Mouse (Mus musculus): ENCODE measurements around the gene Ifngr2. TPM values are rescaled to one million over a fixed set of nuclear protein-coding genes. Genes with fewer than 3 reads are reported as not detected.
A peak's percentile ranks its signal among the peaks of the same experiment; 100 is the strongest.

The Ifngr2 gene
- polyA plus RNA-seq, 1 experiment from 2014 or later = 65.3 TPM

GRCm38 (mm10) chr16:91551081-91551524 is 4.2 kb downstream of the Ifngr2 start:
- peak; percentile 53 for ATAC-seq (replicated peaks; ENCODE audit: low FRiP score, low TSS enrichment, low read depth)
- no peak for DNase-seq (ENCODE audit: low spot score)
- Histone ChIP-seq H3K36me3 (ENCODE audit: control insufficient read depth, insufficient read depth, low read length) (0 out of 2 replicates have a peak, but pooled peaks cover 9% of the 10 kb centered on the region), H3K9ac (ENCODE audit: low read length) (no peak overlapping the region), H3K4me3 (ENCODE audit: low read depth, low read length) (no peak overlapping the region), H3K9me3 (ENCODE audit: control insufficient read depth, low read length) (no peaks in the 10 kb centered on the region), H3K4me1 (replicated peaks; ENCODE audit: control insufficient read depth, insufficient read depth, low read length) (peaks cover 26% of the 10 kb centered on the region), H3K27ac (ENCODE audit: low read depth) (peak overlapping the region; percentile 38; the same call in 1 of the 2 replicates), H3K4me2 (ENCODE audit: low read length) (no peak overlapping the region), H3K27me3 (replicated peaks; ENCODE audit: control insufficient read depth, insufficient read depth, low read length) (no peaks in the 10 kb centered on the region)
- 67% methylated on average over 10 of the region's 10 CpGs for WGBS

- Histone ChIP-seq H3K36me3 (ENCODE audit: control insufficient read depth, insufficient read depth, low read length) (0 out of 2 replicates have a peak, but pooled peaks cover 9% of the 10 kb centered on the region), H3K27ac (ENCODE audit: low read depth) (0 out of 2 replicates have a peak overlapping the region, but pooled peaks have one; percentile 39), H3K9me3 (ENCODE audit: control insufficient read depth, low read length) (no peaks in the 10 kb centered on the region), H3K27me3 (replicated peaks; ENCODE audit: control insufficient read depth, insufficient read depth, low read length) (no peaks in the 10 kb centered on the region), H3K9ac (ENCODE audit: low read length) (no peak overlapping the region), H3K4me3 (ENCODE audit: low read depth, low read length) (no peak overlapping the region), H3K4me1 (replicated peaks; ENCODE audit: control insufficient read depth, insufficient read depth, low read length) (peaks cover 26% of the 10 kb centered on the region), H3K4me2 (ENCODE audit: low read length) (no peak overlapping the region)
- WGBS = 42% methylated on average over 9 of the region's 9 CpGs
- no peak for DNase-seq (ENCODE audit: low spot score)
- ATAC-seq (replicated peaks; ENCODE audit: low FRiP score, low TSS enrichment, low read depth) = no peak
Observed at GRCm38 (mm10) chr16:91552072-91552471, 5.2 kb downstream of the Ifngr2 start.

DNA sequence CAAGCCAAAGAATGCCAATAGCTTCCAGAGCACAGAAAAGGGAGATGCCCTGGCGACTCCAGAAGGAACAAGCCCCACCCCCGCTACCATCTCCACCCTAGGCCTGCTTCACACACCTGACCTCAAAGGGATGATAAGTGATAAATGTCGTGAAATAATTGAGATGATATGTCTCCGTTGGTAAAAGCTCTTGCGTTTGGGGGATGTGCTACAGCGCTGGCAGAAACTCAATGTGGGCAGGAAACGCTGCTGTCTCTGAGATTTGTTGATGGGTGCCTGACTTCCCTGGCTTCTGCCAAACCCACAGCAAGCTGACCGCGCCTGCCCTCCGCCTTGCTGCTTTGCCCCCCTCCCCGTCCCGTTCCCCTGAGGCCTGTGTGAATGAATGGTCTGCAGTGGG is 6.8 kb downstream of the Ifngr2 start:
- Histone ChIP-seq H3K27me3 (replicated peaks; ENCODE audit: control insufficient read depth, insufficient read depth, low read length) (no peaks in the 10 kb centered on the region), H3K4me1 (replicated peaks; ENCODE audit: control insufficient read depth, insufficient read depth, low read length) (peaks cover 18% of the 10 kb centered on the region), H3K4me2 (ENCODE audit: low read length) (no peak overlapping the region), H3K27ac (ENCODE audit: low read depth) (no peak overlapping the region), H3K36me3 (ENCODE audit: control insufficient read depth, insufficient read depth, low read length) (peaks cover 19% of the 10 kb centered on the region), H3K9ac (ENCODE audit: low read length) (no peak overlapping the region), H3K4me3 (ENCODE audit: low read depth, low read length) (no peak overlapping the region), H3K9me3 (ENCODE audit: control insufficient read depth, low read length) (no peaks in the 10 kb centered on the region)
- ATAC-seq (replicated peaks; ENCODE audit: low FRiP score, low TSS enrichment, low read depth) (no peak), DNase-seq (ENCODE audit: low spot score) (no peak)
- 34% methylated on average over 12 of the region's 12 CpGs for WGBS

DNA sequence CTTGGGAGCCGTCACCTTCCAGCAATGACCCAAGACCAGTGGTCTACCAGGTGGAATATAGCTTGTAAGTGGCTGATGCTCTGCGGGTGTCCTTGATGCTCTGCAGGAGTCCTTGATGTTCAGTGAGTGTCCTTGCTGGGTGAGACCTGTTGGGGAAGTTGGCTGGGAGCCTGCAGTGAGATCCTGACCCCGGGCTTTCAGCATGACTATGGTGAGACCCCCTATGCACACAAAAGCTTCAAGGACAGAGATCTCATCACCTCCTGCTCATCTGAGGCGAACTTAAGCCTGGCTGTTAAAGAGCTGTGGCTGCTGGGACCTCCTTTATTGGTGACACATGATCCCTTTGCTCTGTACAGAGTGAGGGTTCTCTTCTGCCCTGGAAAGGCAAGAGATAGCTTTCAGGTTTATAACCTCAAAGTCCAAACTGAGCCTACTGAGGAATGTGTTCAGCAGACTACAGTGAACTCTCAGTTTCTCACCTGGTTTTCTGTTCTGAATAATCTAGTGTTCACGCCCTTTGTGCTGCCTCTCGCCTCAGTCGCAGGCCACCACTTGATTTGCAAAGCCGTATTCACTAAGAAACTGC is 8.2 kb downstream of the Ifngr2 start:
- ATAC-seq (replicated peaks; ENCODE audit: low FRiP score, low TSS enrichment, low read depth) = peak; percentile 23; the same call in 1 of the 2 replicates

DNA sequence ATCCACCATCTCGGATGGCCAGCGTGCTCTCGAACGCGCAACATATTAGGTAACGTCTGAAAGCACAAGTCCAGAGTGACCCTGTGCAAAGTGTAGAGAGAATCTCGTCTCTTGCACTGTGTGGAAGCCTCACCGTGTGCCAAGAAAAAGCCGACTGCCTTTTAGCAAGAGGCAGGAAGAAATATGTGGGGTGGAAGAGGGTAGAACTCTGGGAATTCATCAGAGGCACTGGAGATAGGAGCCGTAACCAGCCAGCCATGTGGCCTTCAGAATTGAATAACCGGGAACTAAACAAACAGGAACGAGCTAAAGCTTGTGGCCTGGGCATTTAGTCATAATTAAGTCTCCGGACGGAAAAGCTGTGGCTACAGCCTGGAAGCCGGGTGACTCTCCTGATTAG is 9.8 kb downstream of the Ifngr2 start:
- ATAC-seq (replicated peaks; ENCODE audit: low FRiP score, low TSS enrichment, low read depth) (no peak), DNase-seq (ENCODE audit: low spot score) (no peak)
- H3K9ac ChIP-seq (ENCODE audit: low read length) = no peak overlapping the region
- 76% methylated on average over 15 of the region's 15 CpGs for WGBS
- no peak overlapping the region for H3K4me3 ChIP-seq (ENCODE audit: low read depth, low read length)
- H3K4me1 ChIP-seq (replicated peaks; ENCODE audit: control insufficient read depth, insufficient read depth, low read length) = peaks cover 12% of the 10 kb centered on the region
- H3K9me3 ChIP-seq (ENCODE audit: control insufficient read depth, low read length) = no peaks in the 10 kb centered on the region
- no peak overlapping the region for H3K27ac ChIP-seq (ENCODE audit: low read depth)
- no peak overlapping the region for H3K4me2 ChIP-seq (ENCODE audit: low read length)
- peaks cover 36% of the 10 kb centered on the region for H3K36me3 ChIP-seq (ENCODE audit: control insufficient read depth, insufficient read depth, low read length)
- no peaks in the 10 kb centered on the region for H3K27me3 ChIP-seq (replicated peaks; ENCODE audit: control insufficient read depth, insufficient read depth, low read length)

More for the DNA sequence above, 8.2 kb downstream of the Ifngr2 start:
- no peaks in the 10 kb centered on the region for H3K27me3 ChIP-seq (replicated peaks; ENCODE audit: control insufficient read depth, insufficient read depth, low read length)
- peaks cover 12% of the 10 kb centered on the region for H3K4me1 ChIP-seq (replicated peaks; ENCODE audit: control insufficient read depth, insufficient read depth, low read length)
- H3K4me2 ChIP-seq (ENCODE audit: low read length) = no peak overlapping the region
- H3K27ac ChIP-seq (ENCODE audit: low read depth) = no peak overlapping the region
- no peak for DNase-seq (ENCODE audit: low spot score)
- no peak overlapping the region for H3K9ac ChIP-seq (ENCODE audit: low read length)
- no peaks in the 10 kb centered on the region for H3K9me3 ChIP-seq (ENCODE audit: control insufficient read depth, low read length)
- H3K36me3 ChIP-seq (ENCODE audit: control insufficient read depth, insufficient read depth, low read length) = peaks cover 32% of the 10 kb centered on the region
- H3K4me3 ChIP-seq (ENCODE audit: low read depth, low read length) = no peak overlapping the region
- WGBS = 73% methylated on average over 8 of the region's 8 CpGs

- 82% methylated on average over 7 of the region's 7 CpGs for WGBS
- no peaks in the 10 kb centered on the region for H3K27me3 ChIP-seq (replicated peaks; ENCODE audit: control insufficient read depth, insufficient read depth, low read length)
- peaks cover 12% of the 10 kb centered on the region for H3K4me1 ChIP-seq (replicated peaks; ENCODE audit: control insufficient read depth, insufficient read depth, low read length)
- no peak overlapping the region for H3K9ac ChIP-seq (ENCODE audit: low read length)
- ATAC-seq (replicated peaks; ENCODE audit: low FRiP score, low TSS enrichment, low read depth) (no peak), DNase-seq (ENCODE audit: low spot score) (no peak)
- H3K4me2 ChIP-seq (ENCODE audit: low read length) = no peak overlapping the region
- peaks cover 42% of the 10 kb centered on the region for H3K36me3 ChIP-seq (ENCODE audit: control insufficient read depth, insufficient read depth, low read length)
- no peak overlapping the region for H3K27ac ChIP-seq (ENCODE audit: low read depth)
- no peak overlapping the region for H3K4me3 ChIP-seq (ENCODE audit: low read depth, low read length)
- H3K9me3 ChIP-seq (ENCODE audit: control insufficient read depth, low read length) = no peaks in the 10 kb centered on the region
Observed at GRCm38 (mm10) chr16:91557214-91557613, 10.3 kb downstream of the Ifngr2 start.

DNA sequence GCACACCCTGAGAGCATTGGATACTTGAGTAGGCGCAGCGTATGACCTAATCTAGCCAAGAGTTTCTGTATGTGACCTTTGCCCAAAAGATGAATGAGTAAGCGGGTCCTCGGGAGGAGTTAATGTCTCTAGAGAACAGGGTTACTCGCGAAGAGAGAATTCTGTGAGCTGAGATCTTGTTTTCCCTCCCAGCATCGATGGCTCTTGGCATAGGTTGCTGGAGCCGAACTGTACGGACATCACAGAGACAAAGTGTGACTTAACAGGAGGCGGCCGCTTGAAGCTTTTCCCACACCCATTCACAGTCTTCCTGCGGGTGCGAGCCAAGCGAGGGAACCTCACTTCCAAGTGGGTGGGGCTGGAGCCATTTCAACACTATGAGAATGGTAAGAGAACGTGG is 10.8 kb downstream of the Ifngr2 start:
- no peak overlapping the region for H3K4me3 ChIP-seq (ENCODE audit: low read depth, low read length)
- DNase-seq (ENCODE audit: low spot score) (no peak), ATAC-seq (replicated peaks; ENCODE audit: low FRiP score, low TSS enrichment, low read depth) (no peak)
- peaks cover 12% of the 10 kb centered on the region for H3K4me1 ChIP-seq (replicated peaks; ENCODE audit: control insufficient read depth, insufficient read depth, low read length)
- no peak overlapping the region for H3K9ac ChIP-seq (ENCODE audit: low read length)
- H3K4me2 ChIP-seq (ENCODE audit: low read length) = no peak overlapping the region
- WGBS = 91% methylated on average over 15 of the region's 15 CpGs
- H3K27ac ChIP-seq (ENCODE audit: low read depth) = no peak overlapping the region
- no peaks in the 10 kb centered on the region for H3K9me3 ChIP-seq (ENCODE audit: control insufficient read depth, low read length)
- H3K27me3 ChIP-seq (replicated peaks; ENCODE audit: control insufficient read depth, insufficient read depth, low read length) = no peaks in the 10 kb centered on the region
- H3K36me3 ChIP-seq (ENCODE audit: control insufficient read depth, insufficient read depth, low read length) = peaks cover 46% of the 10 kb centered on the region

GRCm38 (mm10) chr16:91561099-91561498 is 14.2 kb downstream of the Ifngr2 start:
- Histone ChIP-seq H3K9ac (ENCODE audit: low read length) (no peak overlapping the region), H3K4me1 (replicated peaks; ENCODE audit: control insufficient read depth, insufficient read depth, low read length) (0 out of 2 replicates have a peak, but pooled peaks cover 4% of the 10 kb centered on the region), H3K27ac (ENCODE audit: low read depth) (no peak overlapping the region), H3K4me2 (ENCODE audit: low read length) (no peak overlapping the region), H3K36me3 (ENCODE audit: control insufficient read depth, insufficient read depth, low read length) (peaks cover 54% of the 10 kb centered on the region), H3K4me3 (ENCODE audit: low read depth, low read length) (no peak overlapping the region), H3K9me3 (ENCODE audit: control insufficient read depth, low read length) (no peaks in the 10 kb centered on the region), H3K27me3 (replicated peaks; ENCODE audit: control insufficient read depth, insufficient read depth, low read length) (no peaks in the 10 kb centered on the region)
- 49% methylated on average over 9 of the region's 9 CpGs for WGBS
- ATAC-seq (replicated peaks; ENCODE audit: low FRiP score, low TSS enrichment, low read depth) = no peak
- DNase-seq (ENCODE audit: low spot score) = peak; percentile 59
